ENCODE assay signal across 14 mouse cellular contexts in the genomic region with DNA sequence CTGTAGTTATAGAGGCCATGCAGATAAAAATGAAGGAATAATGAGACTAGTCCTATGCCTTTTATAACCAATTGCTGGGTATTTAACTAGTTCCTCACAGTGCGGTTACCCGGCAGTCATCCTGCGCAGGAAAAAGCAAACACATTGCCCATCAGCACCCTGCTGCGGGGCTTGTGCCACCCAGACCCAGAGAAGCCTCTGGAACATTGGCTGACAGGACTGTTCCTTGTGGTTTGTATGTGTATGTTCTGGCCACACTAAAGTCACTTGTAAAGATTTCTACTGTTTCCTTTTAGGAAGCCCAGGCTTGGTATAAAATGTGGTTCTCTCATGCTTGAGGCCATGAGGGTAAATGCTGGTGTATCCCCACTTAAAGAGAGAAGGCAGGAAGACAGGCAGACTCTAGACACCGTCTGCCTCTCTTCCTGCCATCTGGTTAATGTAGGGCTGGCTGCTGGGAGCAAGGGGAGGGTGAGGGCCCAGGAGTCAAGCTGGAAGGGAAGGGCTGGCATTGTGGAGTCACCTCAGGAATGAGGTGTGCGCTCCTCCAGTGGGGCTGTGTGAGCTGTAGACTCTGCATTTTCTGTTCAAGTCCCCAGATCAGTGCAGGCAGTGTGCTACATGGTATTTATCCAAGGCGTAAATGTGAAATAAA.
A peak's percentile ranks its signal among the peaks of the same experiment; 100 is the strongest.
DNase-seq lines count a peak whose midpoint lies in the region; ATAC-seq and TF ChIP-seq lines count a peak whose summit lies in the region.
"Had no signal": no experiment of that assay in that cellular context is flagged by ENCODE, and none has a peak within 500 bp of the region (broad histone marks: within the 10 kb centered on the region; RNA-seq: fewer than 3 reads in every experiment).

No protein-coding gene starts in this region.

- TF ChIP-seq CTCF in liver, postnatal 0 days (IDR thresholded peaks at IDR 0.05; ENCODE audit: low read depth) = no peak
- no peak for TF ChIP-seq CTCF in lung, postnatal 0 days (IDR thresholded peaks at IDR 0.05)

- no peaks in the 10 kb centered on the region for H3K4me1 ChIP-seq in liver, embryonic 11.5 days (replicated peaks; ENCODE audit: control insufficient read depth, insufficient read depth, low read length)
- H3K4me1 ChIP-seq in liver, postnatal 0 days (ENCODE audit: insufficient read depth) = no peaks in the 10 kb centered on the region
- peaks cover 10% of the 10 kb centered on the region; the same call in 1 of the 2 replicates for H3K4me1 ChIP-seq in embryonic facial prominence, embryonic 12.5 days
- peaks cover 66% of the 10 kb centered on the region for H3K4me1 ChIP-seq in limb, embryonic 12.5 days (replicated peaks)
- no peaks in the 10 kb centered on the region for H3K4me1 ChIP-seq in lung, postnatal 0 days (ENCODE audit: insufficient read depth, low read depth, low read length)

- no peak for TF ChIP-seq EP300 in liver, postnatal 0 days (IDR thresholded peaks at IDR 0.05; ENCODE audit: low read depth)
- TF ChIP-seq EP300 in lung, postnatal 0 days (IDR thresholded peaks at IDR 0.05) = no peak

- WGBS in liver, embryonic 11.5 days = 70% methylated on average over 7 of the region's 7 CpGs
- 76% methylated on average over 7 of the region's 7 CpGs for WGBS in liver, postnatal 0 days (ENCODE audit: insufficient replicate concordance)
- 68% methylated on average over 7 of the region's 7 CpGs for WGBS in embryonic facial prominence, embryonic 12.5 days
- WGBS in limb, embryonic 12.5 days = 49% methylated on average over 7 of the region's 7 CpGs
- WGBS in lung, postnatal 0 days = 80% methylated on average over 7 of the region's 7 CpGs

- 0 out of 2 replicates have a peak overlapping the region, but pooled peaks have one; percentile 35 for H3K27ac ChIP-seq in liver, embryonic 11.5 days (ENCODE audit: low read depth, low read length)
- no peak overlapping the region for H3K27ac ChIP-seq in liver, postnatal 0 days (ENCODE audit: low read depth)
- peak overlapping the region; percentile 41; the same call in 1 of the 2 replicates for H3K27ac ChIP-seq in embryonic facial prominence, embryonic 12.5 days
- peak overlapping the region; percentile 81 for H3K27ac ChIP-seq in limb, embryonic 12.5 days
- H3K27ac ChIP-seq in lung, postnatal 0 days (ENCODE audit: low read length) = no peak overlapping the region
- H3K27ac ChIP-seq: neural tube, embryonic 12.5 days had no signal

- intact Hi-C loops in heart, postnatal 25 days (cut with DNase I) = no loop called here

- DNase-seq in heart, adult 11 months = peak; percentile 74
- no peak for DNase-seq in heart, postnatal 25 days (ENCODE audit: low spot score)
- DNase-seq in liver, embryonic 11.5 days (ENCODE audit: low spot score) = no peak
- DNase-seq in liver, postnatal 0 days = no peak
- DNase-seq in lung, postnatal 0 days (ENCODE audit: low spot score) = no peak
- no peak for DNase-seq in gastrocnemius, postnatal 25 days
- DNase-seq: cerebellum, postnatal 36 days; kidney, adult 11 months; kidney, postnatal 36 days; lung, adult 2 months had no signal

- no peak overlapping the region for H3K4me3 ChIP-seq in liver, embryonic 11.5 days (ENCODE audit: low read depth, low read length)
- H3K4me3 ChIP-seq in liver, postnatal 0 days (ENCODE audit: low read depth, low read length) = no peak overlapping the region
- no peak overlapping the region for H3K4me3 ChIP-seq in embryonic facial prominence, embryonic 12.5 days
- H3K4me3 ChIP-seq in limb, embryonic 12.5 days (replicated peaks) = no peak overlapping the region
- no peak overlapping the region for H3K4me3 ChIP-seq in lung, postnatal 0 days (ENCODE audit: low read depth, low read length)
- H3K4me3 ChIP-seq: neural tube, embryonic 12.5 days had no signal

- ATAC-seq in liver, embryonic 11.5 days (replicated peaks; ENCODE audit: low FRiP score) = no peak
- ATAC-seq in liver, postnatal 0 days = no peak
- ATAC-seq in embryonic facial prominence, embryonic 12.5 days (ENCODE audit: insufficient number of reproducible peaks, insufficient read depth, low FRiP score, low TSS enrichment) = no peak
- no peak for ATAC-seq in limb, embryonic 12.5 days (ENCODE audit: insufficient number of reproducible peaks, insufficient read depth, low FRiP score, low TSS enrichment, low read depth)
- no peak for ATAC-seq in lung, postnatal 0 days

- H3K9me3 ChIP-seq in liver, embryonic 11.5 days (ENCODE audit: control insufficient read depth, low read length) = no peaks in the 10 kb centered on the region
- no peaks in the 10 kb centered on the region for H3K9me3 ChIP-seq in liver, postnatal 0 days (ENCODE audit: low read length)
- H3K9me3 ChIP-seq in embryonic facial prominence, embryonic 12.5 days = no peaks in the 10 kb centered on the region
- H3K9me3 ChIP-seq in limb, embryonic 12.5 days = no peaks in the 10 kb centered on the region
- no peaks in the 10 kb centered on the region for H3K9me3 ChIP-seq in lung, postnatal 0 days (ENCODE audit: low read length)
- H3K9me3 ChIP-seq: neural tube, embryonic 12.5 days had no signal

- H3K4me2 ChIP-seq in liver, embryonic 11.5 days = no peak overlapping the region
- no peak overlapping the region for H3K4me2 ChIP-seq in liver, postnatal 0 days (ENCODE audit: low read depth, low read length)
- no peak overlapping the region for H3K4me2 ChIP-seq in embryonic facial prominence, embryonic 12.5 days (replicated peaks)
- 0 out of 2 replicates have a peak overlapping the region, but pooled peaks have one; percentile 4 for H3K4me2 ChIP-seq in limb, embryonic 12.5 days
- no peak overlapping the region for H3K4me2 ChIP-seq in lung, postnatal 0 days (replicated peaks; ENCODE audit: low read depth, low read length)
- H3K4me2 ChIP-seq: midbrain, embryonic 11.5 days; neural tube, embryonic 12.5 days had no signal

- H3K27me3 ChIP-seq in liver, embryonic 11.5 days (replicated peaks; ENCODE audit: control insufficient read depth, insufficient read depth, low read length) = no peaks in the 10 kb centered on the region
- no peaks in the 10 kb centered on the region for H3K27me3 ChIP-seq in liver, postnatal 0 days (ENCODE audit: insufficient read depth, low read length)
- no peaks in the 10 kb centered on the region for H3K27me3 ChIP-seq in embryonic facial prominence, embryonic 12.5 days
- no peaks in the 10 kb centered on the region for H3K27me3 ChIP-seq in limb, embryonic 12.5 days
- no peaks in the 10 kb centered on the region for H3K27me3 ChIP-seq in lung, postnatal 0 days (replicated peaks; ENCODE audit: insufficient read depth, low read length)
- H3K27me3 ChIP-seq: neural tube, embryonic 12.5 days had no signal

- no peak overlapping the region for H3K9ac ChIP-seq in liver, embryonic 11.5 days (ENCODE audit: low read depth, low read length)
- no peak overlapping the region for H3K9ac ChIP-seq in liver, postnatal 0 days (replicated peaks)
- no peak overlapping the region for H3K9ac ChIP-seq in embryonic facial prominence, embryonic 12.5 days
- H3K9ac ChIP-seq in limb, embryonic 12.5 days (replicated peaks) = no peak overlapping the region
- no peak overlapping the region for H3K9ac ChIP-seq in lung, postnatal 0 days (replicated peaks; ENCODE audit: low read depth)
- H3K9ac ChIP-seq: neural tube, embryonic 12.5 days had no signal

- H3K36me3 ChIP-seq in liver, embryonic 11.5 days (ENCODE audit: control insufficient read depth, insufficient read depth, low read length) = no peaks in the 10 kb centered on the region
- no peaks in the 10 kb centered on the region for H3K36me3 ChIP-seq in liver, postnatal 0 days (replicated peaks; ENCODE audit: insufficient read depth, low read length)
- H3K36me3 ChIP-seq in embryonic facial prominence, embryonic 12.5 days = no peaks in the 10 kb centered on the region
- no peaks in the 10 kb centered on the region for H3K36me3 ChIP-seq in limb, embryonic 12.5 days
- H3K36me3 ChIP-seq in lung, postnatal 0 days (ENCODE audit: insufficient read depth, low read length) = no peaks in the 10 kb centered on the region
- H3K36me3 ChIP-seq: neural tube, embryonic 12.5 days had no signal

Comparison
In these comparisons a context has a peak if more than half of its experiments do, and no peak if none do; other contexts are left out.
1. H3K27ac ChIP-seq: peak in liver, embryonic 11.5 days (single experiment), embryonic facial prominence, embryonic 12.5 days (single experiment) and limb, embryonic 12.5 days (single experiment); none in liver, postnatal 0 days (single experiment) and lung, postnatal 0 days (single experiment).